In the genomic region with DNA sequence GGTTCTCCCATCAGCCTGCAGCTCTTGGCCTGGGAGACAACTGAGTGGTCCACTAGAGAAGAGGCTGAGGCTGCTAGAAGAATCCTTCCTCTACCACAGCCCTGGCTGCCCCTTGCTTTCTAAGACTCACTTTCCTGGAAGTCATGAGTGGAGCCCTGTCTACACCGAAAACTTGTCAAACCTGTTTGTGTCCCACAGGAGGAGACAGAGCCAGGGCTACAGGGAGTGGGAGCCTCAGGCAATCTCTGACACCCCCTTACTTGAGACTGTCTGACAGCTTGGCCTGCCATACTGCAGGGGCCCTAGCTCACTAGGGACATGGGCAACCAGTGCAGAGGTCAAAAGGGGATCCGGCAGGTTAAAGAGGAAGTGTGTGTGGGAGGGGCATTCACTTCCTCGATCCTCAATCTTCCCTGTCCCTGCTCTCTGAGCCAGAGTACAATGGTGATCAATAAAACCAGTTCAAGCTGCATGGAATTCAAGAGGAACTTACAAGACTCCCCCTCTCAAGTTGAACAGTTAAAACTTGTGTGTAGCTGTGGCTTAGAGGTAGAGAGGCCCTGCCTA, we compare ENCODE assay signal across 17 mouse cellular contexts. TPM values are rescaled to one million over a fixed set of nuclear protein-coding genes. Genes with fewer than 3 reads are reported as not detected.
DNase-seq lines count a peak whose midpoint lies in the region; ATAC-seq and TF ChIP-seq lines count a peak whose summit lies in the region.
"Had no signal": no experiment of that assay in that cellular context is flagged by ENCODE, and none has a peak within 500 bp of the region (broad histone marks: within the 10 kb centered on the region; RNA-seq: fewer than 3 reads in every experiment).

No protein-coding gene starts in this region.

- no peak for ATAC-seq in kidney, embryonic 16.5 days (ENCODE audit: low FRiP score, low TSS enrichment)
- ATAC-seq in granulocyte monocyte progenitor cell, adult 5-6 weeks (replicated peaks; ENCODE audit: poor library complexity, severe bottlenecking): peak; percentile 85
- ATAC-seq in lung, embryonic 14.5 days (ENCODE audit: insufficient read depth): peak; percentile 38
- ATAC-seq: hindbrain, embryonic 16.5 days; midbrain, embryonic 13.5 days had no signal

- TF ChIP-seq CTCF in kidney, adult 2 months (conservative IDR thresholded peaks at IDR 0.05; ENCODE audit: insufficient read depth, insufficient read length, low read depth, low read length): no peak
- no peak for TF ChIP-seq CTCF in lung, embryonic 14.5 days (IDR thresholded peaks at IDR 0.05; ENCODE audit: low read depth)

- H3K27ac ChIP-seq in kidney, adult 2 months (ENCODE audit: insufficient read depth, low read depth, low read length): no peak overlapping the region
- H3K27ac ChIP-seq in kidney, embryonic 16.5 days (ENCODE audit: low read length): no peak overlapping the region
- H3K27ac ChIP-seq in lung, embryonic 14.5 days (ENCODE audit: low read depth): peak overlapping the region; percentile 36; the same call in 1 of the 2 replicates
- H3K27ac ChIP-seq: heart, embryonic 15.5 days; liver, embryonic 15.5 days; midbrain, embryonic 13.5 days had no signal

- H3K4me1 ChIP-seq in kidney, adult 2 months (ENCODE audit: control insufficient read depth, insufficient read depth, low read length): no peaks in the 10 kb centered on the region
- H3K4me1 ChIP-seq in kidney, embryonic 16.5 days (ENCODE audit: insufficient read depth, low read length): peaks cover 4% of the 10 kb centered on the region
- H3K4me1 ChIP-seq in lung, embryonic 14.5 days (ENCODE audit: insufficient read depth): no peaks in the 10 kb centered on the region
- H3K4me1 ChIP-seq: heart, embryonic 15.5 days; liver, embryonic 15.5 days; midbrain, embryonic 13.5 days had no signal

- H3K4me3 ChIP-seq in kidney, adult 2 months (ENCODE audit: insufficient read depth, low read depth, low read length): no peak overlapping the region
- no peak overlapping the region for H3K4me3 ChIP-seq in kidney, embryonic 16.5 days (ENCODE audit: low read length)
- H3K4me3 ChIP-seq in lung, embryonic 14.5 days (ENCODE audit: low read depth, low read length): no peak overlapping the region
- H3K4me3 ChIP-seq: erythroblast, embryonic 14.5 days; heart, embryonic 15.5 days; liver, embryonic 15.5 days; midbrain, embryonic 13.5 days had no signal

- peaks cover 3% of the 10 kb centered on the region for H3K9me3 ChIP-seq in kidney, embryonic 16.5 days (ENCODE audit: low read length)
- peaks cover 6% of the 10 kb centered on the region; the same call in 1 of the 2 replicates for H3K9me3 ChIP-seq in lung, embryonic 14.5 days (ENCODE audit: low read depth, low read length)
- H3K9me3 ChIP-seq: heart, embryonic 15.5 days; liver, embryonic 15.5 days; midbrain, embryonic 13.5 days had no signal

- no peak overlapping the region for H3K9ac ChIP-seq in kidney, embryonic 16.5 days (replicated peaks; ENCODE audit: low read length)
- H3K9ac ChIP-seq in lung, embryonic 14.5 days: no peak overlapping the region
- H3K9ac ChIP-seq: heart, embryonic 15.5 days; liver, embryonic 15.5 days; midbrain, embryonic 13.5 days had no signal

- DNase-seq in kidney, adult 2 months: peak; percentile 29
- DNase-seq in lung, embryonic 14.5 days: peak; percentile 65
- DNase-seq in splenic B cell, adult 2 months (ENCODE audit: low read depth, low spot score): peak; percentile 32
- DNase-seq in gastrocnemius, postnatal 10 days: no peak
- no peak for DNase-seq in cerebellum, postnatal 10 days
- DNase-seq in spleen, adult 18-20 months: no peak
- DNase-seq: cerebellum, postnatal 14 days; gastrocnemius, postnatal 36 days had no signal

- no peaks in the 10 kb centered on the region for H3K27me3 ChIP-seq in kidney, adult 2 months (replicated peaks; ENCODE audit: control insufficient read depth, insufficient read depth, low read length)
- no peaks in the 10 kb centered on the region for H3K27me3 ChIP-seq in kidney, embryonic 16.5 days (ENCODE audit: insufficient read depth, low read length)
- H3K27me3 ChIP-seq in lung, embryonic 14.5 days (ENCODE audit: insufficient read depth, low read length): no peaks in the 10 kb centered on the region
- no peaks in the 10 kb centered on the region for H3K27me3 ChIP-seq in splenic B cell, adult 2 months (ENCODE audit: control insufficient read depth, insufficient read depth, low read length, poor library complexity, severe bottlenecking)
- H3K27me3 ChIP-seq: heart, embryonic 15.5 days; liver, embryonic 15.5 days; midbrain, embryonic 13.5 days had no signal

- no peak overlapping the region for H3K4me2 ChIP-seq in kidney, embryonic 16.5 days (replicated peaks; ENCODE audit: low read depth, low read length)
- no peak overlapping the region for H3K4me2 ChIP-seq in lung, embryonic 14.5 days
- H3K4me2 ChIP-seq: heart, embryonic 15.5 days; liver, embryonic 15.5 days; midbrain, embryonic 13.5 days had no signal

- H3K36me3 ChIP-seq in kidney, adult 2 months (ENCODE audit: control insufficient read depth, insufficient read depth, low read length): no peaks in the 10 kb centered on the region
- no peaks in the 10 kb centered on the region for H3K36me3 ChIP-seq in kidney, embryonic 16.5 days (ENCODE audit: insufficient read depth, low read length)
- no peaks in the 10 kb centered on the region for H3K36me3 ChIP-seq in lung, embryonic 14.5 days (ENCODE audit: insufficient read depth)
- no peaks in the 10 kb centered on the region for H3K36me3 ChIP-seq in splenic B cell, adult 2 months (ENCODE audit: control insufficient read depth, insufficient read depth, low read length, poor library complexity, severe bottlenecking)
- H3K36me3 ChIP-seq: heart, embryonic 15.5 days; liver, embryonic 15.5 days; midbrain, embryonic 13.5 days had no signal

- TF ChIP-seq POLR2A in kidney, adult 2 months (IDR thresholded peaks at IDR 0.05; ENCODE audit: low read depth, low read length): no peak

- 38% methylated on average over 3 of the region's 3 CpGs for WGBS in kidney, adult 2 months
- 55% methylated on average over 3 of the region's 3 CpGs for WGBS in kidney, embryonic 16.5 days
- 43% methylated on average over 3 of the region's 3 CpGs for WGBS in lung, embryonic 14.5 days

RNA-seq across cellular contexts. Expression of gene Myl10, which starts 9.3 kb away (rescaled TPM):
- polyA plus RNA-seq in kidney, adult 2 months (2012; rRNA removed): not detected in 2 replicates
- polyA plus RNA-seq in kidney, embryonic 16.5 days (2015; fragmentation: Nextera tagmentation; extraction: Ambion mirVana): not detected in 2 replicates
- total RNA-seq in granulocyte monocyte progenitor cell, adult 5-6 weeks (2014; fragmentation: Nextera tagmentation): not detected in 2 replicates
- total RNA-seq in granulocyte monocyte progenitor cell, adult 5-6 weeks (2017): not detected in 2 replicates
- polyA plus RNA-seq in lung, embryonic 14.5 days (2014; fragmentation: Nextera tagmentation; extraction: Ambion mirVana): not detected in 2 replicates
- 1 to 10 TPM; 3.1 to 7.2 TPM for total RNA-seq in gastrocnemius, postnatal 10 days (2021)
- total RNA-seq: layer of hippocampus, postnatal 14 days; left cerebral cortex, postnatal 36 days had no signal
- polyA plus RNA-seq: erythroblast, embryonic 14.5 days; hindbrain, embryonic 16.5 days; liver, embryonic 15.5 days; midbrain, embryonic 13.5 days had no signal

Comparison
In these comparisons a context has a peak if more than half of its experiments do, and no peak if none do; other contexts are left out.
1. DNase-seq: peak in kidney, adult 2 months (single experiment), lung, embryonic 14.5 days (single experiment) and splenic B cell, adult 2 months (single experiment); none in gastrocnemius, postnatal 10 days (single experiment), cerebellum, postnatal 10 days (0 of 2) and spleen, adult 18-20 months (0 of 2).